Mouse (Mus musculus) T-cell, adult 2 months (primary cell): Measurements from ENCODE around the gene Acvr1b.

Experiments used
- DNase-seq: peaks from one replicate; pipeline ENCODE4 v3.0.0; 2022; ENCODE audit warnings: low spot score

Acvr1b gene

DNA sequence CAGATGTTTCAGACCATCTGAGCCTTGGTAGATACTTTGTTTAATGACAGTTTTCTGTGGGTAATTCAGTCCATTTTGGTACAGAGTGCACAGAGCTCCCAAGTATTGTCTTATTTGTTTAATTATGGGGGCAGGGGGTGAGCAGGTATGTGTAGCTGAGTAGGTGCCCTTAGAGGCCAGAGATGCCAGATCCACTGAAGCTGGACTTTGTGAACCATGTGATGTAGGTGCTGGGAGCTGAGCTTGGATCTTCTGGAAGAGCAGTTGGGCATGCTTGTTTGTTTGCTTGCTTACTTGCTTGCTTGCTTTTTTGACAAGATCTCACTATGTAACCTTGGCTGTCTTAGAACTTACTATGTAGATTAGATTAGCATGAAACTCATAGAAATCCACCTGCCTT is 23.1 kb downstream of the Acvr1b start:
- no peak for DNase-seq

DNA sequence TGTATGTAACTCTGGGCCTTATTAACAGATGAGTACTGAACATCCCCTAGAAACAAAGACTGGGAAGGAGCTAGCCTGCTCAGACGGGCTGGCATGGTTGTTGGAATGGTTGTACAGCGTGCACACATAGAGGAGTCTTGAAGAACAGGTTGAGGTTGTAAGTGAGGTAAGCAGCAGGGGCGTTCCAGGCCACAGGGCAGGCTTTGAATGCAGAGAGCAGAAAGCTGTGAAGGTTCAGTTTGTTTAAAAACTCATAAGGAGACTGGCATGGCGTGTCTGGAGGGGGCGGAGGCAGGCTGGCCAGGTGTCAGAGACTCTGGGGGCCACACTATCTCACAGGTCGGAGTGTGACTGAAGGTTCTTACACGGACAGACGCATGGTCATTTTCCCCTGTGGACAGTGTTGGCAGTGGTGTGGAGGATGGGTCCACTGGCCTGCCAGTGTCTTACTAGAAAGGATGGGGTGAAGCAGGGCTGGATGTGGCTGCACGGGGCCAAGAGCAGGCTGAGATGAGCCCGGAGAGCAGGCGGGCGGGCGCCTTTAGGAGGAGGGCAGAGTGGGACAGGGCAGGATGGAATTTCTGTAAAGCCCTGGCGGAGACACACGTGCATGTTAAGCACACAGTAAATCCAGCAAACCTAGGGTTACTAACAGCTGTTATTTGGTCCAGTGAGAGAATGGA is 23.8 kb downstream of the Acvr1b start:
- DNase-seq: no peak

DNA sequence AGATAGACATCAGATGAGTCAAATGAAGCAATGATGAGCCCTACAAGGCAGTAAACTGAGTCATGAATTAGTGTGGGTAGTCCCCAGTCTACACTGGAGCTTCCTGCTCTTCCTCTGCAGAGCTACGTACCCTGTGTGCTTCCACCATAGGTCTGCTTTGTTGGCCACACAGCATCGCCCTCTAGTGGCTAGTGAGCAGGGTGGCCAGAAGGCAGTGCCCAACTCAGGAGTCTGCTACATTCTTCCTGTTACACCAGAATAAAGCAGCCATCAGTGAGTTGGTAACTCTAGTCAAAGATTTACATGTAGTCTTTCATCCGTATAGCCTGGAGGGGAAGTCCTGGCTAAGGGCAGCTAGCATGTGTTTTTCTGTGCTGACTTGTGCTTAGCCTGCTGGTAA is 24.4 kb downstream of the Acvr1b start:
- DNase-seq: peak; percentile 78

DNA sequence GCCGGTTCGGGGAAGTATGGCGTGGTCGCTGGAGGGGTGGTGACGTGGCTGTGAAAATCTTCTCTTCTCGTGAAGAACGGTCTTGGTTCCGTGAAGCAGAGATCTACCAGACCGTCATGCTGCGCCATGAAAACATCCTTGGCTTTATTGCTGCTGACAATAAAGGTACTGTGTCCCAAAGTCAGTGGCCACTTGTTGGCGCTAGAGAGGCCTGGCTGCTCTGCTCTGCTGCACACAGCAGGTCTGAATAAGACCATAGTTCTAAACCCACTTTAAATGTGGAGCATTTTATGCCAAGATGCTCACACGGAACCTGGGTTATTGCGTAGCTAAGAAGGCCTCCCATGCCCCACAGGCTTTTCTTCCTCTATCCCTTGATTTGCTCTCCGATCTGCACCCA is 25.0 kb downstream of the Acvr1b start:
- DNase-seq: no peak

DNA sequence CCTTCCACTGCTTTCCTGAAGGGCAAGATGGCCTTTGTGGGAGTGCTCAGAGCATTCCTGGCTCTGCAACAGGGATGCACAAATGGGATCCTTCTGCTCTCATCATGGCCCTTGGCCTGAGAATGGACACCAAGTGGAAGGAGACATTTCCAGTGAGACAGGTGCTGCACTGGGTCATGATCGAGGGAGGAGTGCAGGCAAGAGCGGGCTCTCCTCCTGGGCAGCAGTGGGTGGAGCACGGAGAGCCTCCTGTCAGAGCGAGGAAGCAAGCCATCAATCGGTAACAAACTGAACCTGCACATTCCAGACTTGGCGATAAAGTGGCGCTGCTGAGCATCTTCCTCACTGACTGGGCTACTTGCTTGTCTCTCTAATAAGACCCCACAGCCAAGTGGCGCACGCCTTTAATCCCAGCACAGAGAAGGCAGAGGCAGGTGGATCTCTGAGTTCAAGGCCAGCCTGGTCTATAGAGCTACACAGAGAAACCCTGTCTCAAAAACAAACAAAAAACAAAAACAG is 27.0 kb downstream of the Acvr1b start:
- DNase-seq: no peak

DNA sequence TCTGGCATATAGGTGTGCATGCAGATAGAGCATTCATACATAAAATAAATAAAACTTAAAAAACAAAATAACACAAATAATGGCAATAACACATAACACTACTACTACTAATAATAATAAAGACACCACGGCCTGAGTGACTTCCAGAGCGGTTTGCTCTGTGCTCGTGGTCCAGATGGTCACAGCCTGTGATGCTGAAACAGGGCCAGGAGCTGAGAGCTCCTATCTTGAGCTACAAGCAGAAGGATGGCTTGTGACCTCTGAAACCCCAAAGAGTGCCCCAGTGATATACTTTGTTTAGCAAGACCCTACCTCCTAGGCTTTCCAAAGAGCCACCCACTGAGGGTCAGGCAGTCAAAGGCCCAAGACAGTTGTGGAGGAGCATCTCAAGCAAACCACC is 27.5 kb downstream of the Acvr1b start:
- no peak for DNase-seq

DNA sequence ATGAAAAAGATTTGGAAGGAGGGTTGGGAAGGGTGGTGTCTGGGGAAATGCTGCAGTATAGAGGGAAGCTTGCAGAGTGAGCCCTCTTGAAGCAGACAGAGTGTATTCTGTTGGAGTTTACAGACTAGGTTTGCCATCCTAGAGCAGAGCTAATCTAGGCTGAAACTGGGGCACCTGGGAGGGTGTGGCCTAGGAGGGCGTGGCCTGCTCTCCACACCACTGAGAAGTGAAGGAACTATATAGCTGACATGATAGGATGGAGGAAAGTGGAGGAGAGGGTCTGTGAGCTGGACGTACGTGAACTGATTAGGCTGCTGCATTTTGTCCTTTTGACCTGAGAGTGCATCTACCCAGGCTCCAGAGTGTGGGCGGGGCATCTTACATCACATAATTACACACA is 29.8 kb downstream of the Acvr1b start:
- DNase-seq: no peak

DNA sequence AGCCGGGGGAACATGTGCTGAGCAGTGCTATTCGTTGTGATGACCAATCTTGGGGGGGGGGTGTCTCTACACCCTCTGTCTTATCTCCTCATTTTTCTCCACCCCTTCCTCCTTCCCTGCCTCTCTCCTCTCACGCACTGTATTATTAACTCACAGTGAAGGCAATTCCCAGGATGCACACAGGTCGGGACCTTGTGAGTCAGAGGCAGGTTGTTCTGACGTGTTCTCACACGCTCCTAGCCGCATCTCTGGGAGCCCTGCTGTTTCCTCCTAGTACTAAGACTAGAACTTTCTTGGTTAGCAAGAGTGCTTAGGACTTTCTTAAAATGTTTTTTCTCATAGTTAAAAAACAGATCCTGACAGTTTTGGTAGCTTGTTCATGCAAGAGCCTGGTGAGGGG is 30.9 kb downstream of the Acvr1b start:
- DNase-seq: no peak

DNA sequence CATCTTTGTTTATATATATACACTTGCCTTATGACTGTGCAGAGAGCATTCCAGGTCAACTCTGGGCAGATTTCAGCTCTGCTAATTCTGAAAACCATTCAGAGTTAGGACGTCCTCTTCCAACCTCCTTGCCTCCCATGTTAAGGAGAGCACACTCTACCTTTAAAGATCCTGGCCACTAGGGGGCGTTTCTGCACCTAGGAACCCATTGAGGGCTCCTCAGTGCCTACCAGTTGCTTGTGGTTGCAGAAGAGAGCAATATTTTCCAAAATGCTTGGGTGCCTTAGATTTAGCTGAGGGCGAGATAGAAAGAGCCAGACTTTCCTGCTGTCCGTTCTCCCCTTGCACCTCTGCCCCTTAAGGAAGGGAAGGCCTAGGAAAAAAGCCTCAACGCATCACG is 36.4 kb downstream of the Acvr1b start:
- DNase-seq: peak; percentile 62

DNA sequence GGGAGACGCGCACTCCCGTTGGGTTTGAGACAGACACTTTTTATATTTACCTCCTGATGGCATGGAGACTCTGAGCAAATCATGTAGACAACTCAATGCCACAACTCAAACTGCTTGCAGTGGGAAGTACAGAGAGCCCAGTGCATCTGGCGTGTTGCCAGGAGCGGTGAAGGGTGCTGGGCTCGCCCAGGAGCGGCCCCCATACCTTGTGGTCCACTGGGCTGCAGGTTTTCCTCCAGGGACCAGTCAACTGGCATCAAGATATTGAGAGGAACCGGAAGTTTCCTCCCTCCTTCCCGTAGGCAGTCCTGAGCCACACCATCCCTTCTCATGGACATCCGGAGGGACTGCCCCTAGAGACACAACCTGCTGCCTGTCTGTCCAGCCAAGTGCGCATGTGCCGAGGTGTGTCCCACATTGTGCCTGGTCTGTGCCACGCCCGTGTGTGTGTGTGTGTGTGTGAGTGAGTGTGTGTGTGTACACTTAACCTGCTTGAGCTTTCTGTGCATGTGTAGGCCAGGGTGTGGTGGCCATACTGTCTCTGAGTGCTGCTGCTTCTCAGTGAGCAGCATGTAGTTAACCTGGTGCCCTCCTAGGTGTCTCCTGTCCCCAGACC is 37.2 kb downstream of the Acvr1b start:
- DNase-seq: no peak

DNA sequence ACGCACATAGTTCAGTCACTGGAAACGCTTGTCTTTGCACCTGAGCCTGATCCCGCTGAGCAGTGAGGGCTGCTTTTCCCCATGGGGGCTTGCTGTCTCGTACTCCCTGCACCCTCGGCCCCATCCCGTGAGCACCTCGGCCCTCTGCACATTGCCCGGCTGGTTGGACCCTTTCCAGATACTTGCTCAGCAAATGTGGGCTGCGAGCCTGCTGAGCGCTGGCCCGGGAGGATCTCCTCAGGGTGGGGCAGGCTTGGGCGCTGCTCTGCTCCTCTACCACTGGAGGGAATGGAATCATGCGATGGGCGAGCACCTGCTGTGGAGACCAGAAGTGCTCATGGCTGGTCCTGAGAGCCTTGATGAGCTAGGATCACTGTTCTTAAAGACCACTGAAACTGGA is 38.6 kb downstream of the Acvr1b start:
- DNase-seq: no peak

DNA sequence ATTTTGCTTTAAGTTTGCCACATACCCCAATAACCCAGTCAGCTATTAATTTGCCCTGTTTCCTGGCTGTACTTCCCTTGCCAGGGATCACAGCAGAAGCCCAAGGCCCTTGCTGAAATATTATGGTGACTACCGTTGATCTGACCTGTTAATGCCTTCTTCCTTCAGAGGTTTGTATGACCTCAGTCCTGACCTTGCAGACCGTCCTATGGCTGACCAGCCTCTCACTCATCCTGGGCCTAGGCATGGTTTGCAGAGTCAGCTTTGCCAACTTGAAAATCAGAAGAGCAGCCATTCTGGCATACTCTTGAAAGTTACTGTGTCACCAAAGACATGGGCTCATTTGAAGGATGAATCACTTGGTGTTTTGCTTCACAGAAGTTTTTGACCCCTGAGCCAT is 41.3 kb downstream of the Acvr1b start:
- DNase-seq: no peak

DNA sequence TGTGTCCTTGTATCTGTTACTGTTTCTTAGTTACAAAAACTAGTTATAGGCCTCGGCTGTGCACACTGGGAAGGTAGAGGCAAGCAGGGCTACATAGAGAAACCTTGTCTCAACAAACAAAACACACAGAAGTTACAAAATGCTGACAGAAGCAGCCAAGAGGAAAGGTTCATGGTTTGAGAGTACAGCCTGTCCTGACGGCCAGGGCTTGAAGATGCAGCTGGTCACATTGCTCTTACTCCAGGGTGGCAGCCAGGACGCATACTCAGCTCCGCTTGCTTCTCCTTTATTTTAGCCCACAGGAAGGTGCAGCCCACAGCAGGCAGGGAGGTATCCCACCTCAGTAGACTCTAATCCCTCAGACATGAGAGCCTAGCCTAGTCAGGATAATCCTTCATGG is 42.2 kb downstream of the Acvr1b start:
- DNase-seq: no peak

DNA sequence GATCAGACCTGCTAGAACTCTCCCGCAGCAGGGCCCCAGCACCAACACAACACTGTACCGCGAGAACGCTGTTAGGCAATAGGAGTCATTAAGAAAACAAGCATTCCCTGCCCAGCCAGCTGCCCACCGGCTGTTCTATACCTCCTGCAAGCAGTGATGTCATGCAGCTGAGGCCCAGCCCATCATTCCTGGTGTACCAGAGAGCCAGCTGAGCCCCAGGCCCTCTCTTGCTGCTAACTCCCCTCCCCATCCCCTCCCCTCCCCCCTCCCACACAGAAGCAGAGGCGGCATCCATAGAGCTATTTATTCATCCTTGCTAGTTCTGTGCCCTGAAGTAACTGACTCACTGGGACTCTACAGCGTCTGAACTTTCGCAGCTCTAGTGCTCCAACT is 47.0 kb downstream of the Acvr1b start:
- no peak for DNase-seq

DNA sequence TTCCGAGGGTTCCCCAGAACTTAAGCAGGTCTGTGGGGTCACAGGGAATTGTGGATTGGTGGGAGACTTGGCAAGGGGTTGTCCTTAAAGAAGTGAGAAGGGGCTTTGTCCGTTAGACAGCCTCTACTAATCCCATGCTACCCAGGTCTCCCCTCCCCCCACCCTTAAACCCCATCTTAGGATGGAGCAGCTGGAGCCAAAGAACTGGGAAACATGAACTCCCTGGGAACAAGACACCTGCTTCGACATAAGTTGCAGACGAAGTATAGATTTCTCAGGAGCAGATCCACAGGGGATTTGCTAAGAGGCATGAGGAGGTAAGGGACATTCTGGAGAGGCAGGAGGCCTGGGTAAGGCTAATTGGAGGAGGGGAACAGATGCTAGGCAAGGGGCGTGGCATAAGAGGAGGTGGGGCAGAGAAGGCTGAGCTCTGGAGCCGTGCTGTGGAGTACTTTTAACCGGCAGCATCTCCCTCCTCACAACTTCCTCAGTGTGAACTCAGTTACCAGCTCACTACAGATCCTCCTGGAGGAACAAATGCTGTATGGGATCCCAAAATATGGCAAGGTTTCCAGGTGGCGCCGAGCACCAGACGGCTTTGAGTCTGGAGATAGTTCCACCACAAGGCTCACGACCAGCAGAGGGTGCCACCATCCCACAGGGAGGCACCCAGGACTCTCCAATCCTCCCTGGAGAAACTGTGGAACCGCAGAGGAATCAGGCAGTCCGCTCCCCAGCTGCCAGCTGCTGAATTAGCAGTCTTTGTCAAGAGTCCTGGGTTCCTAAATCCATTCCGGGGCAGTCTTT is 47.6 kb downstream of the Acvr1b start:
- DNase-seq: peak; percentile 56

DNA sequence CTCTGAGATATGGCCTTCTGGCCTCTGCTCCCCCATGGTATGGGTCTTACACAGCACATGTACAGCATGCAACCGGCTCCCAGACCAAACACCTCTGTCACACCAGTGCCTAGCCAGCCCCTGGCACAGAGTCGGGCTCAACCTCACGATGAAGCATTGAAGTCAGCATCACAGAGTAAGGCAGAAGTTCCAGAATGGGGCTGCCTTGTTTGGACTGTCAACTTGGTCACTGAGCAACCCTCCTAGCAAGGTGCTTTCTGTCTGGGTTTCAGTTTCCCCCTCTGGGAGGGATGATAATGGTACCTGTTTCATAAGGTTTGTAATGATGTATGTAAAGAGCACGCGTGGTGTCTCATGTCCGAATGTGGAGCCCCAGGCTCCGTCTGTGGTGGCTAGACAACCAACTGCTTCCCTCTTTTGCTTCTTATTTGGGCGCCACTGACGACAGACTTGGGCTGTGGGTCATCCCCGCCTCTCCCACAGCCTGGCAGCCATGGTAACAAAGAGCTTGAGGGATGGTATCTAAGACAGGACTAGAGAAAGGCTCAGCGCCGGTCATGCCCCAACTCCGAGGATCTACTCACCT is 49.1 kb downstream of the Acvr1b start:
- no peak for DNase-seq

DNA sequence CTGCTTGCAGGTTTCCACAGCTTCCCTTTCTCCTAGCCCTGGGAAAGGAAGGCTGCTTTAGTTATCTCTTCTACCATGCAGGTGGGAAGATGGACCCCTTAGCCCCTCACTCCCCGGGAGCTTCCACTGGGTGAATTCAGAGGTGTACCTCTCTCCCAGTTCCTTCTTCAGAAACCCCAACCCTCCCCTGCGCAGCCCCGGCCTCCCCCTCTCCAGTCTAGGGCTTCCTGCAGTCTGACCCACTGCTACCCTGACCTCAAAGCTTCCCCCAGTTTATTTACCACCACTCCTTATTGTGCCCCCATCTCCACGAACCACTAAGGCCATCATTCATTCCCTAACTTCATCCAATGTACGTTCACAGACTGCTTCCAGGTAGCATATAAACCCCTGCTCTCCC is 49.7 kb downstream of the Acvr1b start:
- no peak for DNase-seq

DNA sequence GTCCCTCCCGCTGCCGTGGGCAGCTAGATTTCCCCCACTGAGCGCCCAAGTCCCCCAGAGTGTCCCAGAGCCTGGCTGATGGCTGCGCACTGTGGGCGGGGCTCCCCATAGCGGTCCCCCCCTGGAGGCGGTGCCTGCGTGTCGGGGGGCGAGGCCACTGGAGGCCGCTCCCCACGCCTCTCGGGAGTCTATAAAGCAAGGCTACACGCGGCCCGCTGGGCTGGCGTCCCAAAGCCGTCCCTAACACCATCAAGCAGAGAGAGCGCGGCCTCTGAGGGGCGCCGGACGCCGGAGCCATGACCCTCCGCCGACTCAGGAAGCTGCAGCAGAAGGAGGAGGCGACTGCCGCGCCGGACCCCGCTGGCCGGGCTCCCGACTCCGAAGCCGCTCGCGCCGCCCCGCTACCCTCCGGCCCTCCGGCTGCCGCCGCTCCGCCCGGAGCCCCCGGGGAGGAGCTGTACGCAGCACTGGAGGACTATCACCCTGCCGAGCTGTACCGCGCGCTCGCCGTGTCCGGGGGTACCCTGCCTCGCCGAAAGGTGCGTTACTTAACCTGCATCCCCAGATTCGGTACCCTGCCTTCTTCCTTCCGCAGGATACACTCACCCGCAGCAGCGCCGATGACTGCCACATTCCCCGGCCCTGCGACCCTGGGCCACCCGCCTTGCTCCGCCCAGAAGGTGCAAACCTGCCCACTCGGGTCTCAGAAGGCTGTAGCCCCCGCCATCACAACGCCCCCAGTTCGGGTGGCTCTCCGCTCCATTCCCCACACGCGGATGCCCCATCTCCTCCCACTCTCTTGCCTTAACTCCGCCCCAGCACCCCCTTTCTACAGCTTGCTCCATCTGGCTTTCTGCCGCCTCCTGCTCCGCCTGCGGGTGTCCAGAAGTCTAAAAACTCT is 50.4 kb downstream of the Acvr1b start, which contains the start of gene Grasp:
TSS of gene Grasp (plus strand) at position 183 of the 901 bp plus-strand sequence.
- peak; percentile 82 for DNase-seq

DNA sequence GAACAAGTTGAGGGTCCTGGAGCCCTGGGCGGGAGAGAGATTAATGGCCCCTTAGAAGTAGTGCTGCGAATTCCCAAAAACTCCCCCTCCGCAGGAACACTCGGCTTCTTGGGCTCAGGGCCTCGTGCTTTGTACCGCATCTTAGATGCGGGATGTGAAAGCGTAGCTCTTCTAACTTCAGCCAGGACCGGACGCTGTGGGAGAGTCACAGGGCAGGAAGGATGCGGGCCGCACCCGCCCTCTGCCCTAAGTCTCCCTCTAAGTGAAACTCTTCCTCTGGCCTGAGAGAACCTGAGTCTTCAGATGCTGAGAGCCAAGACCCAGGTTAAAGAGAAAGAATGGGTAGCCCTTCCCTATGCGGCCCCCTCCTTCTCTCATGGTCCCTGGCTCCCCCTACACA is 51.1 kb downstream of the Acvr1b start:
- DNase-seq: peak; percentile 37

DNA sequence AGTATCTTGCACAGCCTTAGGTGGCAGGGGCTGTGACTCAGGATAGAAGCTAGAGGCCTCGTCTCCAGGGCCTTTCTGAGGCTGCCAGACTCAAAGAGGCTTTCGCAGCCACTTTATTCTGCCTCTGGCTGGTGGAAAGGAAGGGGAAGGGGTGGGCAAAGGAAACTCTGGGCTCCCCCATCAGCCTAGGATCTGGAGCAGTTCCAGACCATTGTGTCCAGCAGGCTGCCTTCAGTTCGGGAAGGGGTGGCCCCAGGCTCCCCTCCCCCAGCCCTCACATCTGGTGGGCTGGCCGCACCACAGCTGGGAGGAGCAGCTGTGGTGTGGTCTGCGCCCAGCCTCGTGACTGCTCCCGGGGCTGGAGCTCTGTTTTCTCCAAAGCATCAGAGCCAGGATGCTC is 54.1 kb downstream of the Acvr1b start:
- no peak for DNase-seq

DNA sequence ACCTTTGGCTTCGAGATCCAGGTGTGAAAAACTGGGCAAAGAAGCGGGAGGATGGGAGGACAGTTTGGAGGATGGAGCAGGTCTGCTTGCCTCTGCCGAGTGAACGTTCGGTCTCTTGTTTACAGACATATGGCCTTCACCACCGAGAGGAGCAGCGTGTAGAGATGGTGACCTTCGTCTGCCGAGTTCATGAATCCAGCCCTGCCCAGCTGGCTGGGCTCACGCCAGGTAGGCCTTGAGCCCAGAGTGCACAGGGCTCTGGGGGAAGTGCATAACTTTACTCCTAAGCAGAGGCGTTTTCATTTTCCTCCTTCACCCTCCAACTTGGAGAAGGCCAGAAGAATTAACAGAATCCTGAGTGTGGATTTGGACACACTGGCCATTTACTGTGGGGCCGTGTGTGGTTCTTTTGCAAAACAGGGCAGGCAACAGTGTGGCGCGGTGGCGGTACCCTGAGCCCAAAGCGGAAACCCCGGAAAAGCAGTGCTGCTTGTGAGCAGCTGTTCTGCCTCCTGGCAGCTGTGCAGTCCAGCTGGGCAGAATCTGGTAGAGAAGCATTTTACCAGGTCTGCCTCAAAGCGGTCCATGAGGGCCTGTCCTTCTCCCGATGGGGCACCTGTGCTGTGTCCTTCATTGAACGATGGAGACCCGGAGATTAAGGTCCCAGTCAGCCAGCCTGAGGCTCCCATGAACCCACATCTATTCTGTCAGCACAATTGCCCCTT is 55.2 kb downstream of the Acvr1b start:
- DNase-seq: no peak
